Mouse (Mus musculus): ENCODE measurements at regions not wholly inside any gene's neighbourhood (a gene's known extent, or its start where the extent isn't known, plus 50 kb on each side); places are given as distances from the start of the nearest gene placed in this dataset.

DNA sequence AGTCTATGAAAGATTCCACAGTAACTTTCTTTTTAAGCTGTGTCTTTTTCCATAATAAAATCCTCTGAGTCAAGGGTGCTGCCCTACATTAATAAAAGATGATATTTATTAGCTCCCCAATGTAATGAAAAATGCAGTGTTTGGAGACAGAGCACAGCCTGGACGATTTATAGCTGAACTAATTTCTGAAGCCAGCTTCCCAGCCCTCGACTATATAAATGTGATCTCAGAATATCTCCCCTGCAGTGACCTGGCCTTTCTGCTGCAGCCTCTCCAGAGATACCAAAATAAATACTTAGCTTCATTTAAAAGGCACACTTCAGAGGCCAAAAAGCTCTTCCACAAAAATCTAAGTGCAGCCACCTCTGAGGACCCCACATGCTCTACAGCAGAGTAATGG, 534.7 kb downstream of the Zfp619 start:
- no peak for DNase-seq (ENCODE audit: low spot score)

- no peak for DNase-seq (ENCODE audit: low spot score)
These were observed 541.3 kb downstream of the Zfp619 start for GRCm38 (mm10) chr7:40058836-40059235.

DNA sequence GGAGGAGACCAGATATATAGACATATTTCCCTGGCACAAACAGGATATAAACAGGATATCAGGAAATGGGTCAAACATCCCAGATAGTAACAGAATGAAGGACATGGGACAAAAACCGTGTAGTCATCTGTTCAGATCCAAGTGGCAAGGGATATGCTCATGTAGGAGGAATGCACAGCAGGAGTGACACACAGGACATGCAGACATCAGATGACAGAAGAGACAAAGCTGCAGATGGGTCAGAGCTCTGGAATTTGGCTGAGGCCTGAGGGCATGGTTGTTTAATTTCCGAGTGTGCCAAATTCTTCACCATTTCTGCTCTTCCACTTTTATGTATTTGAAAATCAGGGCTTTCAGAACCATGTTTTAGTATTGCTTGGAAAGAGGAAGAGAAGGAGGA, 547.1 kb downstream of the Zfp619 start:
- DNase-seq (ENCODE audit: low spot score), result no peak

DNA sequence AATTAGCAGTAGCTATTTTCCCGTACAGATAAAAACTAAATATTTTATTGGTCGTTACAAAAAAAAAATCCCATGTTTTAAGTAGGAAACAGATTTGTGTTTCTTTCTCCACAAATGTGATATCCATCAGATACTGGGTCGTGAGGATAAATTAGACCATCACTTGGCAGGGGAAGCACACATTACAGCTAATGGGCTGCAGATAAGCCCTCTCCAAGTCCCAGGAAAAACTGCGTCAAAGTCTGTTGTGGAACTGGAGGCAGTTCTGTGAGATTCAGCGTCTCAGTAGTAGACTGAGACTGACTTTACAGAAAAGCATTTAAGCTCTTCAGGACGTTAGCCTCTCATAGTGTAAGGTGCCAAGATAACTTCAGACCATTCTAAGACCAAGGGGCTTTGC, 548.0 kb downstream of the Zfp619 start:
- peak; percentile 8 for DNase-seq (ENCODE audit: low spot score)

DNA sequence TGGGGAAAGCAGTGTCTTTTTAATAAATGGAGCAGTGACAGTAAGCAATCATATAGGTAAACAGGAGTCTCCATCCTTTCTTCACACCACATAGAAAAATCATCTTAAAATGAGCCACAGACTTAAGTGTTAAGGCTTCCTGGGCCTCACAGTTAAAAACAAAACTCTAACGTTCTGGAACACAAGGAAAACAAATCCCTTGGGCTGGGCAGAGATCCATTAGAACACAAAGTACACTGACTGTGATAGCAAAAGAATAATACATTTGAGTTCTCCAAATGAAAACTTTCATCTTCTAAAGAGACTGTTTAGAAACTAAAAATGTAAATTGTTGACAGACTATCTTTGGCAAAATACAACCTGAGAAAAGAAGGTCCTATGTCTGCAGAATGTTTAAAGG, 549.8 kb downstream of the Zfp619 start:
- DNase-seq (ENCODE audit: low spot score), result no peak

- no peak for DNase-seq (ENCODE audit: low spot score)
These were observed 553.7 kb downstream of the Zfp619 start for GRCm38 (mm10) chr7:40071313-40071712.

GRCm38 (mm10) chr7:40072478-40072877, 554.9 kb downstream of the Zfp619 start:
- no peak for DNase-seq (ENCODE audit: low spot score)

- DNase-seq (ENCODE audit: low spot score), result no peak
These were observed 568.7 kb downstream of the Zfp619 start for GRCm38 (mm10) chr7:40086236-40086635.

GRCm38 (mm10) chr7:40097094-40097493, 579.5 kb downstream of the Zfp619 start:
- DNase-seq (ENCODE audit: low spot score), result no peak

DNA sequence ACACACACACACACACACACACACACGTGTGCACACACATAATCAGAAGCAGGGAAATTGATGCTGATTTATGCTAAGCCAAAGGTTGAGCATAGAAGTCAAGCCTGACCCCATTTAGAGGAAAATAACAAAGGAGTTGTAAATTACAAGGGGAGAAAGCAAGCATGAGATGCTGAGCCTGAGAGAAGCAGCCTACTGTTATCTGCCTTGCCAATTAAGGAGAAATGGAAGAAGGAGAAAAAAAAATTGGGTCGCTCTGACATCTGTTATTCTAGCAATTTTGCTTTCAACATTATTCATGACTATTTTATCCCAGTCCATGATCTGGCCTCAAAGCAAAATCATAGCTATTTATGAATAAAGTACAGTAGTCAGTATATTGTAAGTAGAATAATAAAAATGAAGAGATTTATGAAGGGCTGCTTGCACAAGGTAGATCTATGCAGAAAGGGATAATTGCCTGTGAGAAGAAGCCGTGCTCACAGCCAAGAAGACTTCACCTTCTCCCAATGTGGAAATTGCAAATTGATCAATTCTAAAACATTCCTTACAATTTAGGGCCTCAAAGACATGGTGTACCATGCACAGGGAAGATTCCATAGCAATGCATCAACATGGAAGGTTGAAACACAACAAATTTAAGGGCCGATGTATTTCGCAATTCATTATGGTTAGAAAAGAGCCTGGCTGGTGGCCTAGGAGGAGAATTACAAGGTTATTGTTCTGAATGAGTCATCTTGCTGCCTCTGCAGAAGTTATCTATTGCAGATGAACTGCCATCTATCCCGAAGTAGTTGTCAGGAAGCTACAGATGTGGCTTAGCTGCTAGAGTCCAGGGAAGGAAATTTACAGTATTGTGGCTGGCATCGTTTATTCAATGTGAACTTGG, 585.7 kb downstream of the Zfp619 start:
- no peak for DNase-seq (ENCODE audit: low spot score)

DNA sequence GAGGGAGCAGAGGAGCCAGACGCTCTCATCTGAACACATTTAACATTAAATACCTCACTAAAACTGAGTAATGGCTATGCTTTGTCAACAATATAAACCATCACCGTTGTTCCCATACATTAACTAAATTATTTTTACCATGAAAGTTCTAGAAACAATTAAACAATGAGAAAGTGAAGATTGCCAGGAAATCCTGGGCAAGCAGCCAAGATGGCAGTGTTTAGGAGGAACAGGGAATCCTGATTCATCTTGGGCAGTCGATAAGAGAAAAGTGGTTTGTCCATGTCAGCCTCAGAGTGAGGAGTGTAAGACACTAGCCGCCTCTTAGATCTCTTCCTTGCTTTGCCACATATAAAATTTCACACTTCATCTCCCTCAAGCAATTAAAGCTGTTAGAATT, 625.3 kb downstream of the Zfp619 start:
- no peak for DNase-seq (ENCODE audit: low spot score)

DNA sequence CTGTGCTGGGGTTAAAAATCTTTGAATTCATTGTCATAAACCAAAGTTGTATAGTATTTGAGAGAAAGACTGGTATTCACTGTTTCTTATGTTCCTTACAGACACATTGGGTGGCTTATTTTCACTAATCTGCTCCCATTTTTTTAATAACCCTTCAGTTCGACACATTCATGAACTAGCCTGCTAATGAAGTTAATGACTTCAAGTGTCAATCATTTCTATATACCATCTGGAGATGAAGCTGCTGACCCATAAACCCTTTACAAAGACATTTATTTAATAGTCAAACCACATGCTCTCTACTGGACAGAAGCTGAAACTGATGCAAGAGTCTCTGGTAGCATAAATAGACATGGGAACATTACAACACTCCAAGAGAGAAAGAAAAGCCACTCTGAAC, 626.9 kb downstream of the Zfp619 start:
- DNase-seq (ENCODE audit: low spot score), result no peak

- DNase-seq (ENCODE audit: low spot score), result no peak
These were observed 660.0 kb downstream of the Zfp619 start for GRCm38 (mm10) chr7:40177570-40177969.

DNA sequence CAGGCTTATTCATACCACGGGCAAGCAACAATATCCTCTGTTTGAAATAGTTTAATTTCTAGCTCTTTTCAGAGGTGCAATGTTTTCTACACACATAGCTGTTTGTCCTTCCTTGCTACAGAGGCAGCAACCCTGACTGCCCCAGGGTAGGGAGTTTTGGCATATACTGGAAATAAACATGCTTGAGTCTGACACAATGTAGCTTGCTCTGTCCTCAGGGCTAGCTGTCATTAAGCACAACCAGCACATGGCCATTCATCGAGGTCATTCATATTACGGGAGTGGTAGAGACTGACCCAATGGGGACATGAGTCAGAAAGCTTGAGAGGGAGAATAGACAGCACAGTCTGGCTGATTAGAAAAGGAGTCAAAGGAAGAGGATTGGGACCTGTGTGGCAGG, 677.8 kb downstream of the Zfp619 start:
- DNase-seq (ENCODE audit: low spot score), result no peak

DNA sequence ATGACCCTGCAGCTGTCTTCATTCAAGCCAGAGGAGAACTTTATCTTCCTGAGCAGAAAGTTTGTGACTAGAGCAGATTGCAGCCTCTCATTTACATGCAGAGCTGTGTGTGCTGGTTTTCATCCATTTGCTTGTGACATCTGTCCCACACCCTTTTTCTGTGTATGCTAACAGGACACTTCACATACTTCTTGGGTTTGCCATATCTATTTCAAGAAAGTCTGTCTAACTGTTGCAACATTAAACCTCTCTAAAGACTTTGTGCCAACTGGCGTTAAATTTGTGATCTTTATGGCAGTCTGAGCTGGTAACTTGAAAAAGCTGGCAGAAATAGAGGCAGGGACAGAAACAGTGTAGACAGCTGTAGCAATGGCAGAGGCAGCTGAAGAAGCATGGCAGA, 685.0 kb downstream of the Zfp619 start:
- DNase-seq (ENCODE audit: low spot score), result no peak

- DNase-seq (ENCODE audit: low spot score), result no peak
These were observed 686.2 kb upstream of the Vstm2b start for GRCm38 (mm10) chr7:40211956-40212355.

DNA sequence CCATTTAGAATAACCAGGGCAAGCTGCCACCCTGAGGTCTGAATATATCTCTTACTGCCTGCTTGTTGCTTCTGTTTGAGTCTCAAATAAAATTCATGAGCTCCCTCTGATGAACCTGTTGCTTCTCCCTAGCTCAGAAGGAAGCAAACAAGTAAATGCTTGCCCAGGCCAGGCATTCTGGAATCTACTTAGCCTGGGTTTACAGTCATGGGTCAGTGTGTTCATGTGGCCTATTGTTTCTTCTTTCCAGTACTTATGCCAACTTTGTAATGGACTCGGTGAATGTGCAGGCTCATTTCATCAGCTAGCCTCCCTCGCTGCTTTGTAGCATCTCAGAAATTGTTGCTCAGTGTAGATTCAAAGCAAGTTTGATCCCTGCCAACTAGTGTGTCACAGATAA, 685.6 kb upstream of the Vstm2b start:
- no peak for DNase-seq (ENCODE audit: low spot score)

- no peak for DNase-seq (ENCODE audit: low spot score)
These were observed 684.5 kb upstream of the Vstm2b start for GRCm38 (mm10) chr7:40213646-40214045.

DNA sequence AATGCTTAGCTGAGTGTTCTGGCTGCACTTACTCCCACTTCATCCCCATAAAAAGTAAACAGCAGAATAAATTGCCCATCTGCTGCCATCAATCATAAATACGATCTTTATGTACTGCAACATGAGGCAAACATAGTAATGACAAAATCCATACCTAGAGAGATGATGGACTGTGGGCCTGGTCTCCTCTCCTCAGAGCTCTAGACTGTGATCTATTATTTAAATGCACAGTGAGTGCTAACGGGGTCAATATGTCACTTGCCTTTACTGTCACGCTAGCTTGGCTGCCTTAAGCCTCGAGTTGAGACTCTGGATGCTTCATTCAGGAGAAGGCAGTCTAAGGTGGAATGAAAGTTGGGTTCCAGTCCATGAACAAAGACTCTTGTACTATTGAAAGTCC, 683.7 kb upstream of the Vstm2b start:
- DNase-seq (ENCODE audit: low spot score), result no peak

DNA sequence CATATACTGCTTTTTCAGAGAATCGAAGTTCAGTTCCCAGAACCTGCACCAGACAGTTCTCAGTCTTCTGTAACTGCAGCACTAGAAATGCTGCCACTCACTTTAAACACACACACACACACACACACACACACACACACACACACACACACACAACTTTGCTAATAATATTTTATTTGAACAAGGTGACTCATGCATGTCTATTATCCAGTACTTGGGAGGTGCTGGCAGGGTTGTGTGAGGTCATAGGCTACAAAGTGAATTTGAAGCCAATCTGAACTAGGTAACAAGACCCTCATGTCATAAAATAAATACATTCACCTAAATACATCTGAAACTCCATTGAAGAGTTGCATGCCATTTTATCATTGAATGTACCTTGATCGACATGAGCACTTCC, 682.9 kb upstream of the Vstm2b start:
- no peak for DNase-seq (ENCODE audit: low spot score)

DNA sequence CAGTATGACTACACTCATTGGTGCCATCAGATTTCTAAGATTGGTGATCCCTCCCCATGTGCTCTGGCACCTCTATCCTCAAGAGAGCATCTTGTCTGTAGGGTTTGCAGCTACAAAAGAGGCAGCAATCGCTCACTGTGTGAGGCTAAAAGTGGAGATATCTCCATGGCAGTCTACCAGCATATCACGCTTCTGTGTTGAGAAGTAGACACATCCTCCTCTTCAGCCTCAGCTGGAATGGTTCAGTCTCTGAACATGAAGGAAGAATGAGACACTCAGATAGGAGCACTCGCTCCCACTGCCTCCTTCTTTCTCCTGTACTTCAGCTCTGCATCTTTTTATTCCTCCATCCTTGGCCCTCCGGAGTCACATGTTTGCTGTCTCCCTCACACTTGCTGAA, 677.6 kb upstream of the Vstm2b start:
- DNase-seq (ENCODE audit: low spot score), result no peak

DNA sequence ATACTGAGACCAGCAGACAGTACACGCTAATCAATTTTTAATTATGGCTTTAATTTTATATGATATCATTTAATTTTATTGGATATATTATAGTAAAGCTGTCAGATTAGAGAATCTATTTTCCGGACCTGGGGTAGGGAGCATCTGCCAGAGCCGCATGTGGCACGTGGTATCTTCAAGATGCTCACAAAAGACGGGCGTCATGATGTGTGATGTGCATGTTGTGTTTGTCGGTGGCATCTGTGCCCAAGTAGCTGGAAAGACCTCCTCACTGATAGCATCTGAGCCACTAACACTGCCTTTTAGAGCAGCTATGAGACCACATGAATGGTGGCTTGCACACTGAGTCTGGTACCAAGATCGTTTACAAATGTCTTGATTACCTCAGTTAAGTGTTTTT, 652.9 kb upstream of the Vstm2b start:
- DNase-seq (ENCODE audit: low spot score), result no peak

- DNase-seq (ENCODE audit: low spot score), result no peak
These were observed 649.6 kb upstream of the Vstm2b start for GRCm38 (mm10) chr7:40248521-40248920.

DNA sequence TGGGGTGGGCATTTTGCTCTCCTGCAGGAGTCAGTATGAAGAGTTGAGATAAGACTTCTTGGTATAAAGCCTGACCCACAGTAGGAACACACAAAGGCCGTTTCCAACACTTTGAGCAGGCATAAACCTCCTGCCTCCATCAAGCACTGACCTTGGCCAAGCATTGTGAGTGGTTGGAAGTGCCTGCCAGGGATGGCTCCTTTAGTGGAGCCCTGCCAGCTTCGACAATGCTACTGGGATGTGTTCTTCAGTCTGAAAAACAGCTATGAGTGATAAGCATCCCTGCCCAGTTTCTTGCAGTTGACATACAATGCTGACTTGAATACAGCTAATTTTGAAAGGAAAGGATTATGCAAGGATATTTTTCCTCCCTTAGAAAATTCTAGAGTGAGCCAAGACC, 644.6 kb upstream of the Vstm2b start:
- DNase-seq (ENCODE audit: low spot score), result no peak
